Mouse (Mus musculus) megakaryocyte, embryonic 14.5 days (primary cell): Measurements from ENCODE around the gene Krt14.

Source experiments
- FLI1 ChIP-seq: IDR thresholded peaks from 2 replicates; pipeline ENCODE4 v1.6.1; 2012; ENCODE audit warnings: low read length, inconsistent platforms, mixed read lengths
- GATA1 ChIP-seq: IDR thresholded peaks from 3 replicates; pipeline ENCODE4 v1.6.1; 2012; ENCODE audit warnings: mixed read lengths, low read length, inconsistent platforms, borderline replicate concordance

- no peak for TF ChIP-seq GATA1
- no peak for TF ChIP-seq FLI1
Observed at GRCm38 (mm10) chr11:100208542-100208941, 1.2 kb upstream of the Krt14 start.
